Mouse (Mus musculus): ENCODE measurements around the gene Ptprk.

DNA sequence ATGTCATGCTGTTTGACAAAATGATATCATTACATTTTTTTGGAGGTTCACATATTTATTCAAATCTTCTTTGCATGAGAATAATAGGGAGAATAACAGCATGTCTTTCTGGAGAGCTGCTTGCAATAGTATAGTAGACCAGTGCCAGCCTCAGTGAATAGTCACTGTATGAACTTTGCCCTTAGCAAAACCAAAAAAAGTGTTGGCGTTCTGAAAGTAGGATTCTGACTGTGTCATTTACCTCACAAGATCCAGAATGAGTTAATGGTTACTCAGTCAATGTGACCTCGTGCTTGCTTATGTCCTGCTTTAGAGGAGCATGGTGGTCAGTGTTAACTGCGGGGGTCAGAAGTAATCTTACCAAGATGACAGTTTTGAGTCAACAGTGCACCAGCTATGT is 187.5 kb downstream of the Ptprk start:
- TF ChIP-seq POLR2A (IDR thresholded peaks at IDR 0.05; ENCODE audit: control insufficient read depth, extremely low read depth, insufficient read depth, low read length, poor library complexity) (no peak), CTCF (IDR thresholded peaks at IDR 0.05; ENCODE audit: borderline replicate concordance, control insufficient read depth, extremely low read depth, insufficient read depth, low read length, poor library complexity) (no peak)
